Mouse (Mus musculus) telencephalon, adult 2 months (tissue): ENCODE data around the gene Bms1.

Experiments
- DNase-seq: peaks from one replicate; pipeline ENCODE4 v3.0.0-alpha.2; 2011; ENCODE audit warnings: low read depth, low spot score

Bms1 gene

GRCm38 (mm10) chr6:118419050-118419920 is at the start of gene Bms1:
Gene Bms1, minus strand, starts transcription at chr6:118419474.
- DNase-seq, result peak; percentile 99

GRCm38 (mm10) chr6:118462069-118462705 is 42.9 kb upstream of the Bms1 start:
- no peak for DNase-seq

- no peak for DNase-seq
Observed at GRCm38 (mm10) chr6:118457726-118458125, 38.5 kb upstream of the Bms1 start.

- peak; percentile 94 for DNase-seq
Observed at GRCm38 (mm10) chr6:118455042-118455631, 35.9 kb upstream of the Bms1 start, which contains the start of gene Zfp248. Gene Zfp248, minus strand, starts transcription at chr6:118455528.

GRCm38 (mm10) chr6:118454452-118454851 is 35.2 kb upstream of the Bms1 start:
- DNase-seq, result peak; percentile 12

- DNase-seq, result no peak
Observed at GRCm38 (mm10) chr6:118431502-118431901, 12.2 kb upstream of the Bms1 start.

GRCm38 (mm10) chr6:118426666-118427065 is 7.4 kb upstream of the Bms1 start:
- no peak for DNase-seq

GRCm38 (mm10) chr6:118410428-118410827 is 8.8 kb downstream of the Bms1 start:
- no peak for DNase-seq

- no peak for DNase-seq
Observed at GRCm38 (mm10) chr6:118408510-118408909, 10.8 kb downstream of the Bms1 start.

- no peak for DNase-seq
Observed at GRCm38 (mm10) chr6:118406421-118406820, 12.9 kb downstream of the Bms1 start.

- no peak for DNase-seq
Observed at GRCm38 (mm10) chr6:118390746-118391145, 28.5 kb downstream of the Bms1 start.

GRCm38 (mm10) chr6:118385962-118386361 is 33.3 kb downstream of the Bms1 start:
- no peak for DNase-seq

GRCm38 (mm10) chr6:118381234-118381633 is 38.0 kb downstream of the Bms1 start:
- no peak for DNase-seq

- DNase-seq, result no peak
Observed at GRCm38 (mm10) chr6:118380630-118381029, 38.6 kb downstream of the Bms1 start.

- no peak for DNase-seq
Observed at GRCm38 (mm10) chr6:118379451-118380167, 39.7 kb downstream of the Bms1 start.

GRCm38 (mm10) chr6:118377611-118378010 is 41.7 kb downstream of the Bms1 start:
- DNase-seq, result no peak

GRCm38 (mm10) chr6:118376023-118376422 is 43.3 kb downstream of the Bms1 start:
- DNase-seq, result no peak

GRCm38 (mm10) chr6:118375457-118375856 is 43.8 kb downstream of the Bms1 start:
- no peak for DNase-seq

GRCm38 (mm10) chr6:118375026-118375425 is 44.2 kb downstream of the Bms1 start:
- DNase-seq, result no peak

GRCm38 (mm10) chr6:118373294-118373693 is 46.0 kb downstream of the Bms1 start:
- DNase-seq, result no peak

GRCm38 (mm10) chr6:118372794-118373193 is 46.5 kb downstream of the Bms1 start:
- DNase-seq, result peak; percentile 55

- no peak for DNase-seq
Observed at GRCm38 (mm10) chr6:118367502-118367901, 51.8 kb downstream of the Bms1 start.
